Mouse (Mus musculus) MEL (cell line): ENCODE measurements around the gene Cap1.
A peak's percentile ranks its signal among the peaks of the same experiment; 100 is the strongest.

Experiments
- BHLHE40 ChIP-seq: IDR thresholded peaks from 2 replicates; pipeline ENCODE4 v1.6.1; 2012; ENCODE audit warnings: low read depth, mild to moderate bottlenecking, inconsistent platforms, low read length, improper control_type of control experiment, borderline replicate concordance
- CHD2 ChIP-seq: IDR thresholded peaks from 2 replicates; pipeline ENCODE4 v1.6.1; 2011; ENCODE audit warnings: low read length, improper control_type of control experiment
- CTCF ChIP-seq, 3 experiments: IDR thresholded peaks in 2 of 3; conservative IDR thresholded peaks in 1 of 3; 2 replicates each; pipeline ENCODE4 v1.5.1; 2011 to 2012; ENCODE audit warnings: low read length in 3 of 3, low read depth in 2 of 3, mild to moderate bottlenecking in 2 of 3, improper control_type of control experiment in 1 of 3, inconsistent platforms in 1 of 3, mixed read lengths in 1 of 3, moderate library complexity in 1 of 3; ENCODE audit not compliant: control insufficient read depth in 1 of 3, insufficient read depth in 1 of 3, poor library complexity in 1 of 3, severe bottlenecking in 1 of 3
- GATA1 ChIP-seq: IDR thresholded peaks from 2 replicates; pipeline ENCODE4 v1.6.1; 2011; ENCODE audit warnings: low read depth, low read length, improper control_type of control experiment
- MYC ChIP-seq: IDR thresholded peaks from 2 replicates; pipeline ENCODE4 v1.6.1; 2011; ENCODE audit warnings: low read depth, mild to moderate bottlenecking, low read length, improper control_type of control experiment, moderate library complexity
- NELFE ChIP-seq: IDR thresholded peaks from 2 replicates; pipeline ENCODE4 v1.6.1; 2011; ENCODE audit warnings: low read depth, low read length, improper control_type of control experiment
- POLR2A ChIP-seq, 2 experiments: IDR thresholded peaks; 2 replicates each; pipeline ENCODE4 v1.6.1; 2011 to 2012; ENCODE audit warnings: low read length in 2 of 2, mild to moderate bottlenecking in 2 of 2, control low read depth in 1 of 2, improper control_type of control experiment in 1 of 2, low read depth in 1 of 2, moderate library complexity in 1 of 2; ENCODE audit not compliant: control insufficient read depth in 1 of 2, insufficient read depth in 1 of 2, poor library complexity in 1 of 2
- POLR2AphosphoS2 ChIP-seq: IDR thresholded peaks from 2 replicates; pipeline ENCODE4 v1.6.1; 2011; ENCODE audit warnings: low read length, improper control_type of control experiment
- TAL1 ChIP-seq: IDR thresholded peaks from 2 replicates; pipeline ENCODE4 v1.6.1; 2012; ENCODE audit warnings: mild to moderate bottlenecking, inconsistent platforms, low read length, moderate library complexity, mixed read lengths
- TCF12 ChIP-seq: IDR thresholded peaks from 2 replicates; pipeline ENCODE4 v1.6.1; 2014; ENCODE audit warnings: low read depth, mild to moderate bottlenecking, inconsistent platforms, low read length, improper control_type of control experiment, moderate library complexity
- USF2 ChIP-seq, 2 experiments: IDR thresholded peaks; 2 replicates each; pipeline ENCODE4 v1.6.1; 2011 to 2012; ENCODE audit warnings: improper control_type of control experiment in 2 of 2, low read length in 2 of 2, borderline replicate concordance in 1 of 2, inconsistent platforms in 1 of 2, low read depth in 1 of 2, mild to moderate bottlenecking in 1 of 2; ENCODE audit not compliant: insufficient read depth in 1 of 2
- ZC3H11A ChIP-seq: IDR thresholded peaks from 2 replicates; pipeline ENCODE4 v1.6.1; 2012; ENCODE audit warnings: low read depth, mild to moderate bottlenecking, inconsistent platforms, low read length, improper control_type of control experiment

DNA sequence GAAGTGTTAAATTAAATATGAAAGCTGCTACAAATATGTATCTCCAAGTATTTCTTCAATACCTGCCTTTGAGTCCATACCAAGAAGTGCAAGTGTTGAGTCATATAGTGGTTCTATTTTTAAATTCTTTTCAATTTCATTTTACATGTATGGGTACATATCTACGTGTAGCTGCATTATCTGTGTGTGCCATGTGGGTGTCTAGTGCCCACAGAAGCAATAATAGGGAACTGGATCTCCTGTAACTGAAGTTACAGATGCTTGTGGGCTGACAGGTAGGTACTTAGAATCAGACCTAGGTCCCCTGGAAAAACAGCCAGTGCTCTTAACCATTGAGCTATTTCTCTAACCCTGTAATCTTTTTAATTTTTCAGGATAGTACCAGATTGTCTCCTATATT lies 74.7 kb downstream of the Cap1 start:
- TF ChIP-seq POLR2AphosphoS2 (no peak), BHLHE40 (no peak), ZC3H11A (no peak), TAL1 (peak; percentile 81), CTCF (IDR thresholded peaks at IDR 0.05 in 2 of 3, conservative IDR thresholded peaks at IDR 0.05 in 1 of 3; ENCODE audit: control insufficient read depth in 1 of 3, insufficient read depth in 1 of 3, low read depth in 2 of 3, low read length in 3 of 3, poor library complexity in 1 of 3, severe bottlenecking in 1 of 3) (no peak), MYC (0 out of 2 replicates have a peak, but pooled peaks have one; percentile 13), GATA1 (peak; percentile 65), USF2 (IDR thresholded peaks at IDR 0.05; ENCODE audit: borderline replicate concordance in 1 of 2, insufficient read depth in 1 of 2, low read depth in 1 of 2, low read length in 2 of 2) (no peak), POLR2A (IDR thresholded peaks at IDR 0.05; ENCODE audit: control insufficient read depth in 1 of 2, insufficient read depth in 1 of 2, low read depth in 1 of 2, low read length in 2 of 2, poor library complexity in 1 of 2) (no peak), CHD2 (no peak), TCF12 (peak; percentile 73), NELFE (no peak)
